Mouse (Mus musculus) erythroblast, adult 5-6 weeks (primary cell): ENCODE data around the gene Aoah. TPM values are rescaled to one million over a fixed set of nuclear protein-coding genes. Genes with fewer than 3 reads are reported as not detected.

Experiments used
- ATAC-seq: replicated peaks from 2 replicates; pipeline ENCODE4 v1.8.0; 2016; ENCODE audit warnings: moderate number of reproducible peaks, mild to moderate bottlenecking, moderate TSS enrichment, inconsistent platforms; ENCODE audit not compliant: poor library complexity, low FRiP score, severe bottlenecking
- total RNA-seq, 2 experiments: library from RNA; stranded (forward) in 1 of 2; stranded (reverse) in 1 of 2; fragments of 150-400 nt in 1 of 2; fragments of 200-764, 138-1000 nt in 1 of 2; gene quantifications; 2 replicates each; pipeline versions ENCODE4 v1.2.3 to v1.2.4; 2015 to 2017; ENCODE audit warnings: low replicate concordance in 2 of 2

Aoah gene
- total RNA-seq (2015; ENCODE audit: low replicate concordance) (17.6 and 18.4 TPM in 2 replicates), total RNA-seq (2017; ENCODE audit: low replicate concordance) (4.9 and 10.5 TPM in 2 replicates)

GRCm38 (mm10) chr13:20793901-20794300 is at the start of gene Aoah:
Gene Aoah (plus strand): TSS chr13:20794113.
- ATAC-seq = no peak

GRCm38 (mm10) chr13:20754843-20755242 is 39.1 kb upstream of the Aoah start:
- no peak for ATAC-seq

GRCm38 (mm10) chr13:20783648-20784047 is 10.3 kb upstream of the Aoah start:
- no peak for ATAC-seq

DNA sequence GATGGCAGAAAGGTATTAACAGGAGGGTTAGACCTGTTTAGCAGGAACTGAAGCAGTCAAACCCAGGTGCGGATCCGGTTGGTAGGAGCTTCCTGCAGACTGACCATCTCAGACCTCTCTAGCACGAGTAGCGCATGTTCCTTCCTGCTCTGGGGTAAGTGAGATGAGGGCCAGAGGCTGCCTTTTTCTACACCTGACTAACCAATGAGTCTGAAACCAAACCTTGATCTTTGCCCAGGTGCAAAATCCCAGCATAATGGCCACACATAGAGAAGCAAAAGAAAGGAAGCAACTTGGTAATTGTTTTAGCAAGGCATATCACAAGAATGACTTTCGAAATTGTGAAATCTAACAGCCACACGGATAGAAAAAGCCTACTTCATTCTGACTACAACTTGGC is 9.9 kb upstream of the Aoah start:
- no peak for ATAC-seq

- no peak for ATAC-seq
These were observed 8.0 kb upstream of the Aoah start for GRCm38 (mm10) chr13:20785960-20786359.

GRCm38 (mm10) chr13:20786825-20787245 is 7.1 kb upstream of the Aoah start:
- ATAC-seq = no peak

DNA sequence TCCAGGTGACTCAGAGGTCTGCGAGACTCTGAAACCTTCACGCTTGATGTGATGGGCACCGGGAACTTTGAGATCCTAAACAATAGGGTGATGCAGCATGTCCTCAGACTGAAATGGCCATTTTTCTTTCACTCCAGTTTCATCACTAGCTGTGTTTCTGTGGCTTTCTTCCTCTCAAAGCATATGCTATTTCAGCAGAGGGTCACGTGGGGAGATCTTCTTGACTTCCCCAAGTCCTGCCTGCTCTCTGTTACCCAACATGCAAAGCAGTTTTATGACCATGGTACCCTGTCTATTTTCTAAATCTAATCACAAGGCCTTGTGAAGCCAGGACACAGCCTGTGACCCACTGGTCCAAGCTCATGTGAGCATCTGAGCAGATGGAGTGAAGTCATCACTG is 6.0 kb upstream of the Aoah start:
- ATAC-seq = no peak

DNA sequence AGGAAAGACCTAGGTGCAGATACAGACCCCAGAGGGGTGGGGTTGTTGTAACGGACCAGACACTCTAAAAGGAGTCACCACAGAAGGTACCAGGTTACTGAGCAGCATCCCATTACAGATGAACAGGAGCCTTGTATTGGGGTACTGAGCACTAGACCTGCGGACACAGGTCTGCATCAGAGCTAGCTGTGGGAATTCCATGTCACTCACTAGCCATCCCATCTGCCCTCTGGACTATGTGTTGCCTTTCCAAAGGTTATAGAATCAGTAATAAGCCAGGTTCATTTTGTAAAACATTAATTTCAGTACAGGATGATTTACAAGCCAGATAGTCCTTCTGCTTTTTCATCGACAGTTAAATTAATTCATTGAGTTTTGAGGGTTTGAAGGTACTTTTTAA is 2.7 kb downstream of the Aoah start:
- ATAC-seq = no peak

DNA sequence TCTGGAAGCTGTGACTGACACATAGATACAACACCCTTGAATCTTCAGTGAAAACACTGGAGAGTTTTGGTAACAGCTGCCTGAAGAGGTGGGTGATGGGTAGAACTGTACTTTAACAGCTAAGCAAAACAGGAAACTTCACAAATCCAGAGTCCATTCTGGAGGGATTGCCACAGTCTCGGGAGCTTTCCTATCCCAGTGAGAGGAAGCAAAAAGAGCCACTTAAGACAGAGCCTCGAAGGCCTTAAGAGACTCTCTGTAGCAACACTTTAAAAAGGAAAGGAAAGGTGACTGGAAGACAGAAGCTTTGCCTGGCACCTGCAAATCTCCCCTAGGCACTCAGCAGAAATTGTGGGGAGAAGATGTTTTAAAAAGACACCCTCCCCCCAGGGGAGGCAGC is 4.6 kb downstream of the Aoah start:
- ATAC-seq = no peak

DNA sequence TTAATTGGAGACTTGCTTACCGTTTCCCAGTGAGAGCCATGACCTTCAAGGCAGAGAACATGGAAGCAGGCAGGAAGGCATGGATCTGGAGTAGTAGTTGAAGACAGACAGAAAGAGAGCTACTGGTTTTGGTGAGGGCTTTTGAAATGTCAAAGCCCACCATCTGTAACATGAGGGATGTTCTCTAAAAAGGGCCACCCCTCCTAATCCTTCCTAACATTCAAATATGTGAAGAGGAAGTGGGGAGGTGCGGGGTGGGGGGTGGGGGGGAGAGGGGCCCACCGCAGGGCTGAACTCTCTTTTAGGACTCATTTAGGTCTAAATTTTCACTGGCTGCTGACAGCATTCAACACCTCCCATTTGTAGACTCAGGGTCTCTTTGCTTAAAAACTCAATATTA is 5.9 kb downstream of the Aoah start:
- no peak for ATAC-seq

GRCm38 (mm10) chr13:20800569-20800968 is 6.7 kb downstream of the Aoah start:
- no peak for ATAC-seq

GRCm38 (mm10) chr13:20811782-20812406 is 18.0 kb downstream of the Aoah start:
- ATAC-seq = no peak

DNA sequence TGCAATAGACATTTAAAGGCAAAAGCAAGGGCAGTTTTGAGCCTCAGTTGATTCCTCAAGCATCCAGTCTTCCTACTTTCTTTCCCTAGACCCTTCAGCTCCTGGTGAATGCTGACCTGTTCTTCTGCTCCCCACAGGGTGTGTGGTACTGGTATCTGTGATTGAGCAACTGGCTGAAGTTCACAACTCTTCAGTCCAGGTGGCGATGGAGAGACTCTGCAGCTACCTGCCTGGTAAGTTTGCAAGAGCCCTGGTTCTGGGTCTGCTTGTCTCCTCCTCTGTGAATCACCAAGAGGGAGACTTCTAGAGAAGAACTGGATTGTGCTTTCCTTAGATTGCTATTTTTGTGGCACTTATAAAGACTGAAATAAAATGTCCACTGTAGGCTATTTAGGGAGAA is 22.5 kb downstream of the Aoah start:
- ATAC-seq = no peak

DNA sequence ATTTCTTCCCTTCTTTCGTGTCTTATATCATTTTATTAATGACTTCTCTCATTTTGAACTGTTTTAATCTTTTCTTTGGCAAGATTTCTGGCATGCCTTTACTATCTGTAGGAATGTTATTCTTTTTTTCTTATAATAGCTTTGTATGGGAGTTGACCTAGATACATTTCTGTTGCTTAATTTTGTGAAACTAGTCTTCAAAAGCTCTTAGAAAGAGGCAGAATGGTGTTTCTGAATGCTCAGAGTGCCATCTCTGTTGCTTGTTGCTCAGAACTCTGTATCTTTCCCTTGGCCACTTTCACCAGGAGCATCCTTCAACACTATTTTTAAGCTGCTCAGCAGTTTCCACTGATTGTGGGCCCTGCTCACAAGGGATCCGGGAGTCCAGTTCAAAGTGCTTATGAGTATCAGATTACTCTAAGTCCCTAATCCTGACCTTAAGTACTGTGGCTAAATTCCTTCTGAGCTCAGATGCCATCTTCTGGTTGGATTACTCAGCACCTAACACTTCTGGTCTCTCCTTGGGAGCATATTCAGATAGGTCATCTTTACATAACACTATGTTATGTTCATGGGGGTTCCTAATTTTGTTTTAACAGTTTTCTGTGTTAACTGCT is 26.9 kb downstream of the Aoah start:
- no peak for ATAC-seq

- ATAC-seq = no peak
These were observed 34.8 kb downstream of the Aoah start for GRCm38 (mm10) chr13:20828728-20829127.

GRCm38 (mm10) chr13:20829181-20829900 is 35.4 kb downstream of the Aoah start:
- ATAC-seq = no peak

DNA sequence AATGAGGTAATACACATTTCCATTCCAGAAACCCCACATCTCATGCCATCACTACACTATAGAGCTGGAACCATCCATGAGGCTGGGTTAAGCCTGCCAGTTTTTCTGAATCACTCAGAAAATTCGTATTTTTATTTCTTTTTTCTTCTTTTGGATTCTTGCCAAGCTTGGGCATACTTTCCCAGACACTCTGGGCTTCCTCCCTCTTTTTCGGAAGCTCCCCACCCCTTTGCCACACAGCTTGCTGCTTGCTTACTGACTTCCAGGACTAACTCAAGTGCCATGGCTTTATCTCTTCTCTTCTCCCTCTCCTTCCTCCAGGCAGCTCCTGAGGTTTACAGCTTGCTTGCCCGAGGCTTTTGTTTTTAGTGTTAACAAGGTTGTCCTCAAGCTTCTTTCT is 62.0 kb downstream of the Aoah start:
- ATAC-seq = no peak

- no peak for ATAC-seq
These were observed 105.5 kb downstream of the Aoah start for GRCm38 (mm10) chr13:20899372-20899771.

DNA sequence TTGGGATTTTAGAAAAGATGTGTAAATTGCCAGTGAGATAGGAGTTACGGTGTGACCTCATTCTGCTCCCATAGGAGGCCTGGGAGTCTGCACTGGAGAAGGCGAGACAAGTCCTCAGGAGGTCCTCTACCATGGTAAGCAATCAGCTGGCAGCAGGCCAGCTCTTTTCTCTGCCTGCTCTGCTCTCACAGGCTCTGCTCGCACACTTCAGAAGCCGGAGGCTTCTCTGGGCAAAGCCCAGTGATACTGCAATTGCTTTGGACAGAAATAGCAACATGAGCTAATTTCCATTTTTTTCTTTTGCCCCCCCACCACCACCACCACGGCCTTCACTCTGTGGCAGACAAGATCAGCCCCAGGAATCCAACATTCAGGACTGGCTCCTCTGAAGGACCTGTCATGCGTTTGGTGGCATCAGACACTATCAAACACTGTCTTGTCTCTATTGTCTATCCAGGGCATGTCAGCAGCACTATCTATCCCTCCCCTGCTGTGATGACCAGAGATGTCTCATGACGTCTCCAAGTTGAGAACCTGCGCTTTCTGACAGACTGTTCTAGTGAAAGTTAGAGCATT is 106.6 kb downstream of the Aoah start:
- no peak for ATAC-seq

- no peak for ATAC-seq
These were observed 107.1 kb downstream of the Aoah start for GRCm38 (mm10) chr13:20900972-20901457.
